Mouse (Mus musculus) stomach, postnatal 0 days (tissue): ENCODE data around the gene Ccdc12.

Experiments used
- CTCF ChIP-seq: IDR thresholded peaks from 2 replicates; pipeline ENCODE4 v1.5.1; 2016; ENCODE audit warnings: antibody characterized with exemption, low read depth, mild to moderate bottlenecking, moderate library complexity
- EP300 ChIP-seq: optimal IDR thresholded peaks from 2 replicates; pipeline ENCODE3; 2016; ENCODE audit warnings: antibody characterized with exemption

GRCm38 (mm10) chr9:110751412-110751811 lies 95.1 kb downstream of the Ccdc12 start:
- no peak for TF ChIP-seq CTCF
- TF ChIP-seq EP300, result no peak
